Mouse (Mus musculus) stomach, postnatal 0 days (tissue): ENCODE data around the gene Cyp2j7.

Experiments used
- CTCF ChIP-seq: IDR thresholded peaks from 2 replicates; pipeline ENCODE4 v1.5.1; 2016; ENCODE audit warnings: antibody characterized with exemption, low read depth, mild to moderate bottlenecking, moderate library complexity
- EP300 ChIP-seq: optimal IDR thresholded peaks from 2 replicates; pipeline ENCODE3; 2016; ENCODE audit warnings: antibody characterized with exemption

DNA sequence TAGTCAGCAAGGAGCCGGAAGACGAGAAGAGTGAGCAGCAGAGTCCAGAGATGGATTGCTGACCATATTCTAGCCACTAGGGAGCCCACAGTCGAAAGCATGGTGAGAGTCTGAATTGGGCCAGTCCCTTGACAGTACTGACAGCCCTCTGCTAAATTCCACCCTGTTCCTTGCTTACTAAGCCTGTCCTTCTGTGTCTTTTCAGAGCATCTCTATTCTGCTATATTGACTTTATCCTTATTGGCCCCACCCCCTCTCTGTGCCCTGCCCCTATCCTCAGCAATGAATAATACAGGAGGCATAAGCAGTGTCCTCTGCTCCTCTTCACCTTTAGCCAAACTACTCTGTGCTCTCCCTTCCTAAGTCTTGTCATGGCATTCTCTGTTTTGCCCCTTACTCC is at the start of gene Cyp2j7:
- TF ChIP-seq CTCF = no peak
- TF ChIP-seq EP300 = no peak
